19 mouse cellular contexts compared by ENCODE assay signal in the genomic region with DNA sequence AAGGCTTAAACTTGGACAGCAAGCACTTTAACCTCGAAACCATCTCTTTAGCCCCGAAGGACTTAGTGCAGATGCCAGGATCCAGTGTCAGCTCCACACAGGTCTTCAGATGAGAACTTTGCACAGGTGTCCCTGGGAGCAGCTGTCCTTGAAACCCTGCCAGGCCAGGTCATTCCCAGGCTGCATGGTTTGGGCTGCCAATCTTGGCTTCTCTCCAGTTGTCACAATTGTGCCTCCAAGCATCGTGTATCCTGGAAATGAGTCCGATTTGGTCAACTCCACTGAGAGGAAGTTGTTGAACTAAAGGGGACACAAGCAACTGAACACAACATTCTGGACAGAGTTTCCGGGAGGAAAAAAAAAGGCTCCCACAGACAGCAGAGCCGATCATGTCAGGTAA. TPM values are rescaled to one million over a fixed set of nuclear protein-coding genes. Genes with fewer than 3 reads are reported as not detected.
DNase-seq lines count a peak whose midpoint lies in the region; ATAC-seq and TF ChIP-seq lines count a peak whose summit lies in the region.
"Had no signal": no experiment of that assay in that cellular context is flagged by ENCODE, and none has a peak within 500 bp of the region (broad histone marks: within the 10 kb centered on the region; RNA-seq: fewer than 3 reads in every experiment).

No protein-coding gene starts in this region.

- peak; percentile 63 for DNase-seq in gastrocnemius, postnatal 25 days
- DNase-seq in gastrocnemius, adult 18-20 months (ENCODE audit: low spot score) = no peak
- no peak for DNase-seq in midbrain, embryonic 10.5 days (ENCODE audit: low spot score)
- no peak for DNase-seq in midbrain, embryonic 11.5 days (ENCODE audit: low spot score, missing footprints)
- peak; percentile 61 for DNase-seq in kidney, adult 2 months
- no peak for DNase-seq in embryo, embryonic 11 days
- DNase-seq: adrenal gland, postnatal 10 days; gastrocnemius, postnatal 36 days; layer of hippocampus, adult 9-11 months; spleen, adult 18-20 months; thymus, postnatal 4 days had no signal

- no peaks in the 10 kb centered on the region for H3K9me3 ChIP-seq in midbrain, embryonic 10.5 days (replicated peaks)
- H3K9me3 ChIP-seq in midbrain, embryonic 11.5 days (ENCODE audit: control insufficient read depth, low read length) = no peaks in the 10 kb centered on the region
- no peaks in the 10 kb centered on the region for H3K9me3 ChIP-seq in forebrain, embryonic 15.5 days
- H3K9me3 ChIP-seq: forebrain, embryonic 13.5 days; hindbrain, embryonic 10.5 days; intestine, embryonic 15.5 days; liver, embryonic 12.5 days; midbrain, embryonic 15.5 days; neural tube, embryonic 13.5 days had no signal

- no peak overlapping the region for H3K4me3 ChIP-seq in midbrain, embryonic 10.5 days
- no peak overlapping the region for H3K4me3 ChIP-seq in midbrain, embryonic 11.5 days (ENCODE audit: low read depth, low read length)
- no peak overlapping the region for H3K4me3 ChIP-seq in kidney, adult 2 months (ENCODE audit: insufficient read depth, low read depth, low read length)
- no peak overlapping the region for H3K4me3 ChIP-seq in forebrain, embryonic 15.5 days
- H3K4me3 ChIP-seq: forebrain, embryonic 13.5 days; hindbrain, embryonic 10.5 days; intestine, embryonic 15.5 days; liver, embryonic 12.5 days; midbrain, embryonic 15.5 days; neural tube, embryonic 13.5 days had no signal

- H3K9ac ChIP-seq in midbrain, embryonic 11.5 days (ENCODE audit: low read length) = no peak overlapping the region
- no peak overlapping the region for H3K9ac ChIP-seq in forebrain, embryonic 15.5 days (replicated peaks)
- H3K9ac ChIP-seq: forebrain, embryonic 13.5 days; intestine, embryonic 15.5 days; liver, embryonic 12.5 days; midbrain, embryonic 15.5 days; neural tube, embryonic 13.5 days had no signal

- WGBS in midbrain, embryonic 10.5 days = 91% methylated on average over 6 of the region's 6 CpGs
- 87% methylated on average over 6 of the region's 6 CpGs for whole genome bisulfite sequencing in midbrain, embryonic 11.5 days
- WGBS in kidney, adult 2 months = 32% methylated on average over 6 of the region's 6 CpGs
- WGBS in forebrain, embryonic 15.5 days = 73% methylated on average over 6 of the region's 6 CpGs

- no peaks in the 10 kb centered on the region for H3K36me3 ChIP-seq in midbrain, embryonic 10.5 days
- no peaks in the 10 kb centered on the region for H3K36me3 ChIP-seq in midbrain, embryonic 11.5 days (ENCODE audit: control insufficient read depth, insufficient read depth, low read length)
- no peaks in the 10 kb centered on the region for H3K36me3 ChIP-seq in kidney, adult 2 months (ENCODE audit: control insufficient read depth, insufficient read depth, low read length)
- no peaks in the 10 kb centered on the region for H3K36me3 ChIP-seq in forebrain, embryonic 15.5 days
- H3K36me3 ChIP-seq: G1E; hindbrain, embryonic 10.5 days; intestine, embryonic 15.5 days; liver, embryonic 12.5 days; midbrain, embryonic 15.5 days; neural tube, embryonic 13.5 days had no signal

- H3K4me1 ChIP-seq in midbrain, embryonic 10.5 days = peaks cover 28% of the 10 kb centered on the region
- no peaks in the 10 kb centered on the region; the same call in 1 of the 2 replicates for H3K4me1 ChIP-seq in midbrain, embryonic 11.5 days (ENCODE audit: control insufficient read depth, insufficient read depth, low read length)
- no peaks in the 10 kb centered on the region for H3K4me1 ChIP-seq in kidney, adult 2 months (ENCODE audit: control insufficient read depth, insufficient read depth, low read length)
- peaks cover 11% of the 10 kb centered on the region; the same call in 1 of the 2 replicates for H3K4me1 ChIP-seq in forebrain, embryonic 15.5 days
- H3K4me1 ChIP-seq: liver, embryonic 12.5 days; midbrain, embryonic 15.5 days had no signal

- no peak for TF ChIP-seq POLR2A in kidney, adult 2 months (IDR thresholded peaks at IDR 0.05; ENCODE audit: low read depth, low read length)

- peak overlapping the region; percentile 18 for H3K27ac ChIP-seq in midbrain, embryonic 10.5 days (replicated peaks)
- H3K27ac ChIP-seq in midbrain, embryonic 11.5 days (ENCODE audit: low read depth, low read length) = no peak overlapping the region
- H3K27ac ChIP-seq in kidney, adult 2 months (ENCODE audit: insufficient read depth, low read depth, low read length) = no peak overlapping the region
- H3K27ac ChIP-seq in forebrain, embryonic 15.5 days (replicated peaks) = no peak overlapping the region
- H3K27ac ChIP-seq: forebrain, embryonic 13.5 days; intestine, embryonic 15.5 days; liver, embryonic 12.5 days; midbrain, embryonic 15.5 days; neural tube, embryonic 13.5 days had no signal

- no peak for ATAC-seq in midbrain, embryonic 11.5 days (ENCODE audit: low FRiP score)
- ATAC-seq in forebrain, embryonic 15.5 days (replicated peaks) = no peak
- ATAC-seq: forebrain, embryonic 13.5 days; intestine, embryonic 15.5 days; liver, embryonic 12.5 days; midbrain, embryonic 15.5 days had no signal

- no peak for TF ChIP-seq CTCF in kidney, adult 2 months (conservative IDR thresholded peaks at IDR 0.05; ENCODE audit: insufficient read depth, insufficient read length, low read depth, low read length)

- no peak overlapping the region for H3K4me2 ChIP-seq in midbrain, embryonic 11.5 days
- H3K4me2 ChIP-seq in forebrain, embryonic 15.5 days (replicated peaks) = no peak overlapping the region
- H3K4me2 ChIP-seq: forebrain, embryonic 13.5 days; intestine, embryonic 15.5 days; liver, embryonic 12.5 days; midbrain, embryonic 15.5 days; neural tube, embryonic 13.5 days had no signal

- H3K27me3 ChIP-seq in midbrain, embryonic 10.5 days (ENCODE audit: low read depth, poor library complexity, severe bottlenecking) = no peaks in the 10 kb centered on the region; the same call in 1 of the 2 replicates
- H3K27me3 ChIP-seq in midbrain, embryonic 11.5 days (ENCODE audit: control insufficient read depth, insufficient read depth, low read length) = no peaks in the 10 kb centered on the region
- no peaks in the 10 kb centered on the region for H3K27me3 ChIP-seq in kidney, adult 2 months (replicated peaks; ENCODE audit: control insufficient read depth, insufficient read depth, low read length)
- H3K27me3 ChIP-seq in forebrain, embryonic 15.5 days = no peaks in the 10 kb centered on the region
- H3K27me3 ChIP-seq: forebrain, embryonic 13.5 days; intestine, embryonic 15.5 days; midbrain, embryonic 15.5 days; neural tube, embryonic 13.5 days had no signal

RNA-seq across cellular contexts. Expression of a gene that starts 8.4 kb away (rescaled TPM):
- total RNA-seq in gastrocnemius, postnatal 25 days (2021) = not detected
- total RNA-seq in gastrocnemius, adult 18-20 months (2021) = not detected
- polyA plus RNA-seq in midbrain, embryonic 10.5 days (2016; fragmentation: Nextera tagmentation; extraction: Ambion mirVana) = 0.15 and 0.30 TPM in 2 replicates
- 0.18 TPM in 1 of 2 replicates, not detected in the other for polyA plus RNA-seq in midbrain, embryonic 11.5 days (2014; fragmentation: Nextera tagmentation; extraction: Ambion mirVana)
- polyA plus RNA-seq in kidney, adult 2 months (2012; rRNA removed) = 0.05 and 0.33 TPM in 2 replicates
- polyA plus RNA-seq in forebrain, embryonic 15.5 days (2015; fragmentation: Nextera tagmentation; extraction: Ambion mirVana) = 0.52 and 1.3 TPM in 2 replicates
- total RNA-seq: adrenal gland, postnatal 10 days; gastrocnemius, postnatal 36 days had no signal
- polyA plus RNA-seq: G1E; neural tube, embryonic 13.5 days had no signal

RNA-seq across cellular contexts. Expression of a gene that starts 42.2 kb away (rescaled TPM):
- 10 to 100 TPM; 10.5 to 13.2 TPM for total RNA-seq in gastrocnemius, postnatal 25 days (2021)
- total RNA-seq in gastrocnemius, adult 18-20 months (2021) = 10 to 100 TPM in 1 of 2 experiments, 1 to 10 TPM in 1; 9.0 to 12.1 TPM
- 26.3 and 30.9 TPM in 2 replicates for polyA plus RNA-seq in midbrain, embryonic 10.5 days (2016; fragmentation: Nextera tagmentation; extraction: Ambion mirVana)
- polyA plus RNA-seq in midbrain, embryonic 11.5 days (2014; fragmentation: Nextera tagmentation; extraction: Ambion mirVana) = 28.4 and 29.4 TPM in 2 replicates
- polyA plus RNA-seq in kidney, adult 2 months (2012; rRNA removed) = 128 and 172 TPM in 2 replicates
- 23.7 and 23.8 TPM in 2 replicates for polyA plus RNA-seq in forebrain, embryonic 15.5 days (2015; fragmentation: Nextera tagmentation; extraction: Ambion mirVana)
- polyA plus RNA-seq: G1E had no signal

Comparison
In these comparisons a context has a peak if more than half of its experiments do, and no peak if none do; other contexts are left out.
1. DNase-seq: peak in gastrocnemius, postnatal 25 days (single experiment) and kidney, adult 2 months (single experiment); none in gastrocnemius, adult 18-20 months (single experiment), midbrain, embryonic 10.5 days (single experiment), midbrain, embryonic 11.5 days (single experiment) and embryo, embryonic 11 days (single experiment).